Mouse (Mus musculus): ENCODE measurements at regions not wholly inside any gene's neighbourhood (a gene's known extent, or its start where the extent isn't known, plus 50 kb on each side); places are given as distances from the start of the nearest gene placed in this dataset.

DNA sequence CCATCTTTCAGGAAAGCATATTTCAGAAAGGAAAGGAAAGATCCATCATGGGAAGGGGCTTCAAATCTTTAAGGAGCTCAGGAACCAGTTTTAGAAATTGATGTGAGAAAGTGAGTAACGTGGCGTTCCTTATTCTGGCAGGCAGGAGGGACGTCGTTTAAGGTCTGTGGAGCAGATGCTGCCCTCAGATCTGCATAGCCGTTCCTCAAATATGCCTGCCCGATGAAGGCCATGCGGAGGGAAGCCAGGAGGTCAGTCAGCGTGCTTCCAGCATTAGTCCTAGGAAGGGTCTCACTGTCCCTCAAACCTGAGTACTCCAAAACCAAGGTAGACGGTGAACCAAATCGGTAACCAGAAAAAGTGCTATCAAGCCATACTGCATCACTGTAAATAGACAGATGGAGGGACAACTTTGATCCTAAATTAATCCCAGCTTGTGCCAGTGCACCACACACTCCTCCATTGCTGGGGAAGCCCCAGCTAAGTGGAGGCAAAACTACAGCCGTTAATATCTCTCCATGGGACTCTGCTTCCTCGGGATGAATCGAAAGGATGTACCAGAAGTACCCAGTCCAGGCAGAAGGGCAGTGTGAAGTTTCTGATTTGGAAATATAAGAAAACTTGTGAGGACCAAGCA, 428.9 kb downstream of the Efnb2 start:
- no peak for TF ChIP-seq CTCF (IDR thresholded peaks at IDR 0.05)
- Histone ChIP-seq H3K27ac (no peak overlapping the region), H3K4me3 (no peak overlapping the region)
- DNase-seq = no peak
- intact Hi-C loops (cut with DNase I) = no loop called here

DNA sequence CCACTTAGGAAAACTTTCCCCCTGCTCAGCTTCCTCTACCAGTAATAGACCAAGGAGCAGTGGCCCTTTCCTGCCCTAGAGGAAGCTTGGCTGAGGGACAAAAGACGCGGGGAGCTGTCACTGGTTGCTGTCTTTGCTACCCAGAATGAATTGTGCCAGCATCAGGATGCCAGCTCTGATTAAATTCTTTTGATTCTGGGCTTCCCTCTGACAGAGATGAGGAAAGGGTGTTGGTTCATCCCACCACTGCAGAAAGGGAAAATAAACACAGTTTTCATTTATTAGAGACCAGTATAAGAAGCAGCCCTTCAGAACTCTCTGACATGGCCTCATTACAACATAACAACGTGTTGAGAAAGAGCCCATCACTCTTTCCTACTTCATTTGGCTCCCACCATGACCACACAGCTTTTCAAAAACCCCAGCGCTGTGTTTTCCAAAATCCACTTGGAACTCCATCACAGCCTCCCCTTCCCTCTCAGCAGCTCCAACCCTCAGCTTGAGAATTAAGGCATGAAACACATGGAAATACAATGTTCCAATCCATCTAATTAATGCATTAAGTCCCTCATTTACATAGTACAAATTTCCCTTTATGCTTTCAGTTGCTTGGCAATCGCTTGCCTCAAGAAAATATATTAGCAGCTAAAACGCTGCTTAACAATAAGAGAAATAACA, 429.6 kb downstream of the Efnb2 start:
- no peak for TF ChIP-seq CTCF (IDR thresholded peaks at IDR 0.05)
- Histone ChIP-seq H3K27ac (no peak overlapping the region), H3K4me3 (no peak overlapping the region)
- no peak for DNase-seq
- intact Hi-C loops (cut with DNase I) = no loop called here

- no peak overlapping the region for H3K4me3 ChIP-seq
- no peak for TF ChIP-seq CTCF (IDR thresholded peaks at IDR 0.05)
- DNase-seq = no peak
- intact Hi-C loops (cut with DNase I) = loop anchor here (5.0 kb wide), 1 partner anchor 436 kb away; the partner anchor contains the start of gene Efnb2
- H3K27ac ChIP-seq = no peak overlapping the region
Measured at GRCm38 (mm10) chr8:8225994-8226393, 435.0 kb downstream of the Efnb2 start.

DNA sequence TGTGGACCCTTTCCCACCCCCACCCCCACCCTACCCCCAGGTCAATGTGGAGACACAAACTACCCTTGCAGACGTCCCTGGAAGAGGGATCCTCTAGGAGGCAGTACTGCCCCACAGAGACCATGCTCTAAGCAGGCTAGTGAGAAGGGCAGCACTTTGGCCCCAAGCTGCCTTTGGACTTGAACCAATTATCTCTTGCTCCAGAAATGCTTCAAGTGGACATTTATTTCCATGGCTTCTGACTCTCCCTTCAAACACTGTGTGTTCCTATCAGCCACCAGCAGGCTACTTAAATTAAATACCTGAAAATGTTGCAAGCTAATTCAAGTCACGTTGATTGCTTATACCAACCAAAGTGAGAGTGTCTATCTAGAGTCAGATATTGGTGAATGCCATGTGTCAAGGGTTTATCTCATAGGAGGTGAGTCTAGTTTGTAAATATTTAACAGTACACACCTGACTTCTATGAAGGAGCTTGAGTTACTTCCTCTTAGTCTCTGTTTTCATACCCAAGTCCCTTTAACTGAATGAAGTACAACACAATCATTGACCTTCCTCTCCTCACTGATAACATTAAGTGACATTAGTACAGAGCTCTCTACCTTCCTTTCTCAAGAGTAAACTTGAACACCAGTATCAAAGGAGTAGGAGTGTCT, 435.7 kb downstream of the Efnb2 start:
- Histone ChIP-seq H3K27ac (no peak overlapping the region), H3K4me3 (no peak overlapping the region)
- intact Hi-C loops (cut with DNase I) = loop anchor here (5.0 kb wide), 1 partner anchor 437 kb away; the partner anchor contains the start of gene Efnb2
- peak; percentile 40 for DNase-seq
- peak; percentile 47 for TF ChIP-seq CTCF (IDR thresholded peaks at IDR 0.05)

DNA sequence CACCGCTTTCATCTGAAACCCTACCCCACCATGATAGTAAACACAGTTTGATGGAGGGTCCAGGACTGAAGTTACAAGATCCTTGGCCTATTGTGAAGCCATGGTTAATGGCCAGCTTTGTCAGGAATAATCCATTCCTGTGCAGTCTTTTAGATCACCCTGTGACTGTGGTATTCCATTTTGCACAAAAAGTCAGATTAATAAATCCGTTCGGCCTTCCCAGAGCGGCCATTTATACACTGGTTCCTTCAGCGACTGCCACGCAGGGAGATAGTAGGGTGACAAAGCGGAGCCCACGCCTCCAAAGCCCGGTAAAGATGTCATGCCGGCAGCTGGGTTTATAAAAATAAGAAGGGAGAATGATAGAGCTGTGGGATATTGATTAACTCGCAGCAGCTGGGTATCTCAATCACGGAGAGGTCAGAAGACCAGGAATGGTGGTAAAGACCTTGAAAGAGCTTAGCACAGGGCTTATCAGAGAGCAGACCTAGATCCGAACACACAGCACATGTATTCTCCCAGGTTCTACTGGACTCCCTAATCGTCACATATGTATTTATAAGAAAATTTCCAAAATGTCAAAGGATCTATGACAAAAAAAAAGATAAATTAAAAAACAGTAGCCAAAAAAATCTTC, 440.5 kb downstream of the Efnb2 start:
- Histone ChIP-seq H3K27ac (no peak overlapping the region), H3K4me3 (no peak overlapping the region)
- no peak for TF ChIP-seq CTCF (IDR thresholded peaks at IDR 0.05)
- no peak for DNase-seq
- intact Hi-C loops (cut with DNase I) = no loop called here

- Histone ChIP-seq H3K4me3 (no peak overlapping the region), H3K27ac (no peak overlapping the region)
- DNase-seq = no peak
- TF ChIP-seq CTCF (IDR thresholded peaks at IDR 0.05) = no peak
- intact Hi-C loops (cut with DNase I) = no loop called here
Measured at GRCm38 (mm10) chr8:8219701-8220394, 441.2 kb downstream of the Efnb2 start.

- H3K4me3 ChIP-seq = no peak overlapping the region
- no peak overlapping the region for H3K27ac ChIP-seq
- DNase-seq = no peak
- intact Hi-C loops (cut with DNase I) = no loop called here
- no peak for TF ChIP-seq CTCF (IDR thresholded peaks at IDR 0.05)
Measured at GRCm38 (mm10) chr8:8193036-8193435, 468.0 kb downstream of the Efnb2 start.

DNA sequence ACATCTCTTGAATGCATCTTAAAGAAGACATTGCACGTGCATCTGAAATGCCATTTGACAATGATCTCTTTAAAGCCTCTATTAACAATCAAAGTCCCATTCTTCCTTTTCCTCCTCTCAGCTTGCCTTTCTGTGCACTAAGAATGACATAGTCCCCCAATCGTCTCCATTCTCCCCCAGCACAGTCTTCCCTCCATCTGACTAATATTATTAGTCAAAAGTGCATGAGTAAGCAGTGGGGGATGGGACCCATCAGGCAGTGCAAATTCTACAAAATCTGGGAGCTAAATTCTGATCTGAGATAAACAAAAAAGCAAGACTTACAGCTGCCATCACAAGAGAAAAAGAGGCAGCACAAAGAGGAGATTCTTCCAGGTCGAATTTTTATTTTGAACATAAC, 475.0 kb downstream of the Efnb2 start:
- no peak for TF ChIP-seq CTCF (IDR thresholded peaks at IDR 0.05)
- Histone ChIP-seq H3K4me3 (no peak overlapping the region), H3K27ac (no peak overlapping the region)
- DNase-seq = no peak
- intact Hi-C loops (cut with DNase I) = no loop called here

DNA sequence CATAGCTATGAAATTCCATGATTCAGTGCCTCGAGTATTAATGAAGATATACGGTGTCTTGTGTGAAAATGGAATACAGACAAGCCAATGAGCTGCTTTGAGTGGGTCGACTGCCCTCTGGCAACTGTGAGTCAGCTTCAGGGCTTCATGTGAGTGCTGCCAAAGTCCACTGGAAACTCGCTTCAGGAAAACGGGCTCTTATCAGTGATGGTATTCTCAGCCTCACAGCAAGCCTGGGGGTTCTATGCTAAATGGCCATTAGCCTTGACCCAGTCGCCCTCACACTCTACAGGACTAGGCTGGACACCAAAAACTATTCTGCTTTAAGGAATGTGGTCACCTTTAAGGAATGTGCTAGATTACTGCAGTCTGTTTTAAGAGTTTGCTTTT, 477.8 kb downstream of the Efnb2 start:
- intact Hi-C loops (cut with DNase I) = no loop called here
- no peak overlapping the region for H3K4me3 ChIP-seq
- H3K27ac ChIP-seq = no peak overlapping the region
- no peak for DNase-seq
- TF ChIP-seq CTCF (IDR thresholded peaks at IDR 0.05) = no peak

DNA sequence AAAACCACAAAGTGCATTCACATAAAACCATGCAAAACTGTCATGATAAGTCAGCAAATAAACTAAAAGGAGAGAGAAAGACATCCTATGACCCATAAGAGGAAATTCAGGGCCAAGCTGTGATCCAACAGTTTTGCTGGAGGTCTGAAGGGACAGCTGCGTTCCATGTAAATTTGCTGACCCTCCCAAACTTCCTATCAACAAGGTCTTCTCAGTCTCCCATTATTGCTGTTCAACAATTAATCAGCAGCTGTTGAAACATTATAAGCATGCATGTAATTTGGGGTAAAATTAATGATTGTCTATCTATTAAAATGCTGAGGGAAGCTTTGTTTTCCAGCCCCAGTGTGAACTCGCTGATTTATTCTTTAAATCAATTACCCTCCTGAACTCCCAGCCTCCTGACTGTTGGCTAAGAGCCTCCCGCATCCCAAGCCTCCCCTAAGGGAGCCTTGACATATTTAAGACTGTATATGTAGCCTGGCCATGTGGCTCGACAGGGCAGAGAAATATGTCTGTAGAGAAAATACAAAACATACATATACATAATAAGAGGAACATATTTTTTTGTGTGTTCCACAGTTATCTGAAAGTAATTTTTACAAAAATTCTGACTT, 478.3 kb downstream of the Efnb2 start:
- no peak overlapping the region for H3K27ac ChIP-seq
- intact Hi-C loops (cut with DNase I) = no loop called here
- no peak for DNase-seq

GRCm38 (mm10) chr8:8182108-8182507, 478.9 kb downstream of the Efnb2 start:
- intact Hi-C loops (cut with DNase I) = no loop called here
- Histone ChIP-seq H3K4me3 (no peak overlapping the region), H3K27ac (no peak overlapping the region)
- no peak for TF ChIP-seq CTCF (IDR thresholded peaks at IDR 0.05)
- DNase-seq = no peak

More for the DNA sequence above, 478.3 kb downstream of the Efnb2 start:
- TF ChIP-seq CTCF (IDR thresholded peaks at IDR 0.05) = no peak
- no peak overlapping the region for H3K4me3 ChIP-seq

GRCm38 (mm10) chr8:8174286-8174685, 486.8 kb downstream of the Efnb2 start:
- no peak for TF ChIP-seq CTCF (IDR thresholded peaks at IDR 0.05)
- Histone ChIP-seq H3K4me3 (no peak overlapping the region), H3K27ac (no peak overlapping the region)
- intact Hi-C loops (cut with DNase I) = no loop called here
- DNase-seq = no peak

Data from gastrocnemius, adult 2 months (tissue).